Mouse (Mus musculus): Measurements from ENCODE around the gene Dclk1.

GRCm38 (mm10) chr3:55438824-55439446 is 196.8 kb downstream of the Dclk1 start:
- TF ChIP-seq E2F4 (IDR thresholded peaks at IDR 0.05; ENCODE audit: insufficient read depth) (no peak), USF1 (IDR thresholded peaks at IDR 0.05; ENCODE audit: low read depth) (no peak), TCF12 (IDR thresholded peaks at IDR 0.05; ENCODE audit: insufficient read depth, poor library complexity, severe bottlenecking) (no peak), TCF3 (IDR thresholded peaks at IDR 0.05; ENCODE audit: insufficient read length, low read depth) (no peak)

Data from myocyte (in vitro differentiated cells).